Mouse (Mus musculus): ENCODE data around the gene Umps. TPM values are rescaled to one million over a fixed set of nuclear protein-coding genes. Genes with fewer than 3 reads are reported as not detected.

Gene Umps
- 6.8 and 7.3 TPM in 2 replicates for polyA plus RNA-seq (2012; rRNA removed)

DNA sequence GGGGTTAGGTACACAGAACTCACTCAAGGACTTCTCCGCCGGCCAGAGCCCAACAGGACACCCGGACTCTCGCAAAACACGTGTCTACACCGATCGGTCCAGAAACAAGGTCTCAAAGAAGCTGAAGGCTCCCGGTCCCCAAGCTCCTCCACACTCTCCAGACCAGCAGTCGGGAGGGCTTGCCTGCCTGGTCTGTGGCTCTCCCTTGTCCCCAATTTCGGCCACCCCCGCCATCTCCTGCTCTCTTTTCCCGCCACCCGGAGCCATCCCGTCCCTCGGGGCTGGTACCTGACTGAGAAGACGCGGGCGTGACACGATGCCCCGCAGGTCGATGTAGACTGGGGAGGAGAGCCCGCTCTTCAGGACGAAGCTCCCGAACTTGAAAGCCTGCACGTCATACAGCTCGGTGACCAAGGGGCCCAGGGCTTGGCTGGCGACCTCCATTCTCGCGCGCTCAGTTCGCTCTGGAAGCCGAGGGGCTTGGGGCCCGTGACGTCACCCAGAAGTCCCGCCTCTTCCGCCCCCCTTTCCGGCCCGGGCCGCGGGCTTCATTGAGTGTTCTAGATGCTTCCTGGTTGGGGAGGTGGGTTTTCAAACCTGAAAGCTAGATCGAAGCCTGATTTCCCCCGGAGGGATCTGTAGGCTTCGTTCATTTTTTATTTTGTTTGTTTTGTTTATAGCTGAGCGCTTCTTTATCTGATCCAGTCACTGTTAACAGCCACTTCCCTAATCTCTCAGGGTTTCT is at the start of gene Umps:
Umps (minus strand) TSS at position 501 of the 745 bp plus-strand sequence.

Other genes with a start within 250 kb of the Umps start
- 1,067 and 1,627 TPM in 2 replicates for gene Muc13, start 173.0 kb downstream of the Umps start, polyA plus RNA-seq (2012; rRNA removed)
- 69.9 and 72.4 TPM in 2 replicates for gene Itgb5, start 137.4 kb downstream of the Umps start, polyA plus RNA-seq (2012; rRNA removed)